Mouse (Mus musculus): ENCODE results near the gene Ccdc91.
A peak's percentile ranks its signal among the peaks of the same experiment; 100 is the strongest.

Gene Ccdc91

DNA sequence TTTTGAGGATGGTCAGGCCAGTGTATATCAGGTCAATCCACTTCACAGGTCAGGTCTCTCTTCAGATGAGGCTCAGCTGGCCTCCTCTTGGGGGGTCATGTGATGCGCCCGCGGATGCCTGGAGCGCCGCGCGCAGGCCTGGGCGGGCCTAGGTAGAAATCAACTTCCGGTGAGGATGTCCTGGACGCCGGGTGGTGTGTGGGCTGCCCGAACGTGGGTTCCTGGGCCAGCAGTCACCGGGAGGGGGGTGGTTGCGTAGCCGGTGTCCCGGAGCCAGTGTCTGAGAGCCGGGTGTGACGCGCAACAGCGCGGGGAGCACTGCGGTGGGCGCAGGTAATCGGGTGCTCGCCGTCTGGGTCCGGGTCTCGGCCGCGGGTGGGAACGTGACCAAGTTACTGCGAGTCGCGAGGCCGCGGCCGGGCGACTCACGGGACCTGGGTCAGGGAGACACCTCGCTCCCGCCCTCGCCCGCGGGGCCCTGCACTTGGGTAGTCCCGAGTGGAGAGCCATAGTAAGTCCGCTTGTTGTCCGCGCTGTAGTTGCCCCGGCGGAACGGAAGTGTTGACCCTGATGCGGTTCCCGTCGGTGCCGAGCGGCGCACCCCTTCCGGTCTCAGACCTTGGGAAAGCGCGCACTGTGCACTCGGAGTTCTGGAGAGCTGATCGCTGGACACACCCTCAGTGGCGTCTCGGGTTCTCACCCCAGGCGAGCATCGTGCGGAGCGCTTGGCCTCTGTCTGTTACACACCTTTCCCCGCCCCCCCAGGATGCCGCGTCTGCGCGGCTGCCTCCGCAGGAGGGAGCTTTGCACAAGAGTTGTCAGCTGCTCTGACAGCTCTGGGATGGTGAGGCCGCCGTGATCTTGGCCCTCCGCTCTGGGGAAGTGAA lies at the start of gene Ccdc91:
Gene Ccdc91, plus strand, starts transcription at position 102 of the 887 bp plus-strand sequence.
- DNase-seq (ENCODE audit: low spot score in 2 of 2) = peak; percentile 79 to 94

DNA sequence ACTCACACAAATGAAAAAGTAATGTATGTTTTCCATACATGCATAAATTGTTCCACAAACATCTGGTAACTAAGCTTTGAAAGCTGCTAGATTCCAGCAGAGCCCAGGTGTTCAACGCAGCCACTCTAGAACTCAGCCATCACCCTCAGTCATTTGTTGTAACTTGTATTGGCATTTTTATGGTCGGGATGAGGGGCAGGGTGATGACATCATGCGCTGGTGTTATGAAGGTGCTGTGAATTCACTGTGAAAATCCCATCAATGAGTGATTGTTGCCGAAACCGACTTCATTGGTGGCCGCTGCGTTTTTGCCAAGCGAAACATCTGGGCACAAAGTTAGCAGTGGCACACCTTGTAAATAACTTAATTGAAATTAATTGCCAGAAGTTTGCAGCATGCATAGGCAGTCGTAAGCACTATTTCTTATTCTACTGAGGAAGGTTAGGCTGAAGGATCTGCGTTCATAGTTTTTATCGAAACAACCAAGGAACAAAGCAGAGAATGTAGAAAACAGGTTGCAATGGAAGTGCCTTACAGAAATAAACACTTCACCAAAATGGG lies 48.6 kb upstream of the Ccdc91 start:
- DNase-seq (ENCODE audit: low spot score in 2 of 2) = no peak

DNA sequence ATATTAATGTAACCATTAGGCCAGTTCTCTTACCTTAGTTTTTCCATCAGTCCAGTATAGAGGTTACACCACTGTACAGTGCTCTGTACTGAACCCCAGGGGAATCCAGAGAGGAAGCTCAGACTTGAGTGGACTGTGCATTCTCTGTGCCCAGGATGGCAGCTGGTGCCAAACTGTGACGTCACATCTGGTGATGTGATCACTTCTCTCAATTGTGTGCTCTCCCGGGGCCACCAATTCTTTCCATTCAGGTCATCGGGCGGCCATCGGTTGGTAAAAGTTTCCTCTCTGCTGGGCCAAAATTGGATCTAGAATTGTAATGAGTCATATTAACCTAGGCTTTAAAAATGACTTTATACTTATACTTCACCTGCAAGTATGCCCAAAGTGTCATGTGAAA lies 19.9 kb upstream of the Ccdc91 start:
- DNase-seq (ENCODE audit: low spot score in 2 of 2) = no peak

DNA sequence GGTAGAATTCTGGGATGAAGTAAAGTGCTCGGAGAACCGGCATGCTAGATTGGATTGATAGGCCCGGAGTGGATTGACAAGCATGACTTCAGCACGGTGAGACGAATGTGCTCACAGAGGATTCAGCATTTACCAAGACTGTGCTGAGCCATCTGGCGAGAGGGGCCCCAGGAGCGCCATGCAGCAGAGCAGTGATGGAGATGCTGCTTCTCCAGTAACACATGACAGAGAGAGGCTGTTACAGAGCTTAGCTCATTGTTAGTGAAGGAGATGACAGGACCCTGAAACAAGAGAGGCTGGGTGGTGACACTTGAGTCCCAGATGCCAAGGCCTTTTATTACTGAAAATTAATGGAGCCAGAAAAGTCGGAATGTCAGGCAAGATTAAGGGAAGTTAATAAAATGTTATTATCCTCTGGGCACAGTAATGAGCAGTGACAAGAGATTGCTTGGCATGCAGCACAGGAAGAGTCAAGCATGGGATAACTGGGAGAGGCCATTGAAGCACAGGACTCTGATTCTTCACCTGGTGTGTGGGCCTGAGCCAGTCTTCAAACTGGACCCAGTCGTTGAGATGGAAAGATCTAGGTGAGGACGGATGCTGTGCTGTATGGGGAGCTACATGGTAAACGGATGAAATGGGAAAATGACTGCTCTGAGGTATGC lies 16.9 kb upstream of the Ccdc91 start:
- no peak for DNase-seq (ENCODE audit: low spot score in 2 of 2)

DNA sequence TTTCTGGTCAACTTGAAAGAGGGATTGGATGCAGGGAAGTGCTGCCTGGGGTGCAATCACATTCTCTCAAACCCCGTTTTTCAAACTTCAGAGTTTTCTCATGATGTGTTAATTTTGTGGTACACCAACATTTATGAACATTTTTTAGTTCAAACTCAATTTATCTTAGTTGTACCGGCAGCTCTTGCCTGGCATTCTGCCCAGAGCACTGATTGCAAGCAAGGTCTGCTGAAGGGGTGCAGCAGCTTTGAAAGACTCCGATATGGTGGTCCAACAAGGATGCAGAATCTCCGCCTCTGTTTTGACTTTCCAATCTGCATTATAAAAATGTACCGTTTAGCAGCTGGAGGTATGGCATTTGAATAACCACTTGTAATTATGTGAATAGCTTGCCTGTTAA lies 5.6 kb upstream of the Ccdc91 start:
- no peak for DNase-seq (ENCODE audit: low spot score in 2 of 2)

DNA sequence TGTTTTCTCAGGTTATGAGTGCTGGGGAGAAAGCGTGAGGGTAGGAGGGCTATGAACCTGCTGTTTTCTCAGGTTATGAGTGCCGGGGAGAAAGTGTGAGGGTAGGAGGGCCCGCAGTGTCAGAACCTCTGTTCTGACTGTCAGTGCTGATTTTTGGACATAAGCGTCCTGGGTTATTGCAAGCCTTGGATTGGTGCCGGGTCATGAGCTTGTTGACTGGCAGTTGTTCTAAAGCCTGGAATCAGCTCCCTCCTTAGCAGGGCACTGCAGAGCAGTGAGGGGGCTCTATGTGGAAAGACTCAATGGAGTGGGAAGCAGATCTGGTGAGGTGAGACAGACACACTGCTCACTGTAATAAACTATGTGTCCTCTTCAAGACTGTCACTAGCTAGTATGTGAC lies 5.5 kb downstream of the Ccdc91 start:
- no peak for DNase-seq (ENCODE audit: low spot score in 2 of 2)

DNA sequence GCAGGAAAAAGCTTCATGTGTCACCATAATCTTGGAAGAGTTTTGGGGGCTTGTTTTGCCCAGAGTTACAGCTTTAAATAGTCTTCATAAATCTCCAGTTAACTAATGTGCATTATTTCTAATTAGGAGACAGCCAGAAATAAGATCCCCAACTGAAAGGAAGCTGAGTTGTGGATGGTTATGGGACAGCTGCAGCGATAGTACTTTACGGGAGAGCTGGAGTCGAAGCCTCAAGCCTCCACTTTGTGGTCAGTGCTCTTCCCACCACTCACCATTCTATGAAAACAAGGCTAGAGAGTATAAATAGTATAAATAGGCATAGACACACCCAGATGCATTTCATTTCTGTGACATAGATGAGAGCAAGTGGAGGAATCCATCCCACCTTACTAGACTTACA lies 14.5 kb downstream of the Ccdc91 start:
- DNase-seq (ENCODE audit: low spot score in 2 of 2) = no peak

DNA sequence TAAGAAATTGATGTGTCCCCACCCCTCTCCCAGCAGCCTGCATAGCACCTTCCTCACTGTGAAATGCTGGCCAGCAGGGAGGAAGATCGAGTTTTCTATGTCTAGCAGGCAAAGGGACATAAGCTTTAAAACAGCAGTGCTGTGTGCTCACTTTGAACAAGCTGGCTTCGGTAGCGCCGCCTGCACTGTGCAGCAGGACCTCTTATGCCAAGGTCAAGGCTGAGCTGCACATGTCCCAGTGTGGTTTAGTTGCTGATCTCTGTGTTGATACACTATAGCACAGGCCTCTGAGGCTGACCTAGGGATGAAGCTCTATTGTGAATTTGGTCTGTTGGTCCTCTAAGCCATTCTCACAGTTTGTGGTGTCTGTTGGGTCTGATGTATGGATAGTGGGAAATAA lies 16.9 kb downstream of the Ccdc91 start:
- no peak for DNase-seq (ENCODE audit: low spot score in 2 of 2)

DNA sequence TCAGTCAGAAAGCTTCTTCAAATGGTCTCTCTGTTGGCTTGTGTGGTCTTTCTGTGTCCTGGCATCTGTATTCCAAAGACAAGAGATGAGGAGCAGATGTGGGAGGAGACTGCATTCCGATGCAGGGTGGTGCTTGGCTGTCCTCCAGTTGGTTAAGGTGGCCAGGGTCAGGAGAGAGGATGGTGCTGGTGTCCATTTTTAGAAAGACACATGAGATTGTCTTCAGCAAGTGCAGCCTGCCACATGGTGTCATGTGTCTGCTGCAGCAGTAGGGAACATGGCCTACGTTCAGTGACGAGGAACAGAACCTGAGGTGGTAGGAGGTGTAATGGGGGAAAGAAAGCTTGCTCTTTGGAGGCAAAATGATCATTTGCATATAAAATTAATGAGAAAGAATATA lies 25.8 kb downstream of the Ccdc91 start:
- no peak for DNase-seq (ENCODE audit: low spot score in 2 of 2)

DNA sequence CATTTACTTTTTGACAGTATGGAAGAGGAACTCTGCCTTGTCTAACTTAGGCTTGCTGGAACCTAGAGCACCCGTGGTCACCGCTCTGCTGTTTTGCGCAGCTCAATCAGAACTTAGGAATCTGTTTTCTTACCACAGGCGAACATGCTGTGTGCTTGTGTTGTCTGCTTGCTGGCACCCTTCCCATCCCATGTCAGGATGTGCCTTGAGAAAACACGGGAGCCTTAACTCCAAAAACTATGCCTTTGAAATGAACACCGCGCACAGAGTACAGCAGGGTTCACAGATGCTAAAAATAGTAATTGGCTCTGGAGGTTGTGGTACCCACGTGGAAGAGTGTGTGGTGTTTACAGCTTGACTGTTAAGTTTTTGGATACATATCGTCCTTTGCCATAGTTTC lies 30.4 kb downstream of the Ccdc91 start:
- DNase-seq (ENCODE audit: low spot score in 2 of 2) = no peak

DNA sequence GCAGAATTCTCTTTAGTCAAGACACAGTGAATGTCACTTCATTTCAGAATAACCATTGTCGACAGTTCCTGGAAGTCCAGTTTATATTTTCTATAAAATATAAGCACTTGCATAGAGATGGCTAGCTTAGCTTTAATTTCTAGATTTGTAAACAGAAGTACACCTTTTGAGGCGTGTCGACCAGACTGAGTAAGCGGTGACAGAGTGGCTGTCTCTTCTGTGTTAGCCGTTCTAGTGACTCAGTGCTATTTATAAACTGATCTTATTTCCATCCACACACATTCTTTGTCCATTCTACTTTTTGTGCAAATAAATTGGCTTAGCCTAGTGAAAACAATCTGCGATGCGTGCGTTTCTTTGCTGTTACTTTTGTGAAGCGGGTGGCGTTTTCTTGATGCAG lies 30.9 kb downstream of the Ccdc91 start:
- DNase-seq (ENCODE audit: low spot score in 2 of 2) = no peak

DNA sequence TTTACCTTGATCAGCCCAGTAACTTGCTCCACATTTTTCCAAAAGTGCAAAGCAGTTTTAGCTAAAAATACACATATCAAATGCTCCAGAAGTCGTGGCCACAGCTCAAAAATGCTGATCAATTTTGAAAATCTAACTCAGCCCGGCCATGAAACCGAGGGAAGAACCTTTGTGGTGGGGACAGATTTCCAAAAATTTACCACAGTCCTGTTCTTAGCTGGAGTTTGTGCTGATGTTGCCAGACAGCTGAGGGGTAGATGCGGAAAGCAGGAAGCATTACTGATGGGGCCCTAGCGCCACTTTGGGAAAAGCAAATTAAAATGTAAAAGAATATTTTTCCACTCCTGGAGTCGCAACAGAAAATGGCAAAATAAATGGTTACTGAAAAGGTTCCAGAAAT lies 31.6 kb downstream of the Ccdc91 start:
- DNase-seq (ENCODE audit: low spot score in 2 of 2) = no peak

DNA sequence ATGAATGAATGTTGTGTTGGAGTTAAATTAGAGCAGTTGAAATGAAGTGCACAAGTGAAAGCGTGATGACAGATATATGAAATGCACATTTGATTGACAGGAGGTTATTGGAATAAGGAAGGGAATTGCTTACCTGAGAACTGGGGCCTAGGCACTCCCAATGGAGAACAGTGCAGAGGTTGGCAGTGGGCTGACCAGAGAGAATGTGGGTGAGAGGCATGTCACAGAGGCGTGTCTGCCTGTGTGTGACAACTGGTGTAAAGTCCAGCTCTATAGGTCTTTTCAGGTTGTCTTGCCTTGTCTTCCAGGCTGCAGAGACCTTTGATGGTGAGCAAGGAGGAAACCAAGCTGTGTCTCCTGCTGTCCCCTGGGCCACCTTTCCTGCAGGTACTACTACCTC lies 34.9 kb downstream of the Ccdc91 start:
- no peak for DNase-seq (ENCODE audit: low spot score in 2 of 2)

DNA sequence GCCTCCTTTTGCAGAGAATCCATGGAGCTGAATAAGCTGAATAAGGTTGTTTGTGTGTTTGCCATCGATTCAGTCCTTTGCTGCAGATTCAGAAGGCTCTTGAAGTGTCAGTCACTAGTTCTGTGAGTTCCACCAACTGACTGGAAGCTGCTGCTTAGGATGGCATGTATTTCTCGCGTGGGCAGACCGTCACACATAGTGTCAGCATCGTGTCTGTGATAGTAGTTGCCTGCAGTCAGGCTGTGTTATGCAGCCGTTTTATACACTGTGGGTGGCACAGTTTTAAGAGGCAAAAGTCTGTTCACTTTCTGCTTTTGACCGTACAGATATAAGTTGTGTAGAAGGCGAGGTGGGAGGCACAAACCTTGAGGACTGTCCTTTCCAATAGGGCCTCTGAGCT lies 42.3 kb downstream of the Ccdc91 start:
- DNase-seq (ENCODE audit: low spot score in 2 of 2) = no peak

DNA sequence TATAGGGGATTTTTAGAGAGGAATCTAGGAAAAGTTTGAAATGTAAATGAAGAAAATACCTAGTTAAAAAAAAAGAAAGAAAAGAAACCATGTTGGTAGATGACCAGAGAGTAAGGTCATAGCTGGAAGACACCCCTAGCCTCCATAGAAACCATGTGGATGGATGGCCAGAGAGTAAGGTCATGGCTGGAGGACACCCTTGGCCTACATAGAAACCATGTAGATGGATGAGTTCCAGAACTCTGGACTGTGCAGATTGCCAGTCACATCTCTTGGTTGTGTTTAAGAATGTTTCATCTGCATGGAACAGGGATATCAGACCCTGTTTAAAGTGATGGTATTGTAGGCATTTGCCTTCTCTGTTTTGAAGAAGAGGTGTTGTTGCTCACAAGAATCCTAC lies 49.6 kb downstream of the Ccdc91 start:
- DNase-seq (ENCODE audit: low spot score in 2 of 2) = no peak

DNA sequence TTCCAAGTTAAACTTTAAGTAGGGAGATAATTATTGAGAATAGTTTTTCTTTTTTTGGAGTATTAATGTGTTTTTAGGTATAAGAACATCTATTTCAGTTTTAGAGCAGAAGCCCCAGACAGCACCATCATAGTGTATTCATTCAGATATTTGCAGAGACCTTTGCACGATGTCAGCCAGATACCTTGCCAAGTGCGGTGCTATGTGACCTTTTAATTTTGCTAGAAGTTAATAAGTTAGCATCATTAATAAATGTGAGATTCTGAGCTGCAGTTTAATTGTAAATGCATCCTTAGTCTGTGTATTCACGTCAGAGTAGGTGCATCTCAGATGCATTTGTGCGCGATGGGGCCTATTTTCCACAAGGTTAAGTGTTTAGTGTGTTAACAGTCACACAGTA lies 59.3 kb downstream of the Ccdc91 start:
- no peak for DNase-seq (ENCODE audit: low spot score in 2 of 2)

DNA sequence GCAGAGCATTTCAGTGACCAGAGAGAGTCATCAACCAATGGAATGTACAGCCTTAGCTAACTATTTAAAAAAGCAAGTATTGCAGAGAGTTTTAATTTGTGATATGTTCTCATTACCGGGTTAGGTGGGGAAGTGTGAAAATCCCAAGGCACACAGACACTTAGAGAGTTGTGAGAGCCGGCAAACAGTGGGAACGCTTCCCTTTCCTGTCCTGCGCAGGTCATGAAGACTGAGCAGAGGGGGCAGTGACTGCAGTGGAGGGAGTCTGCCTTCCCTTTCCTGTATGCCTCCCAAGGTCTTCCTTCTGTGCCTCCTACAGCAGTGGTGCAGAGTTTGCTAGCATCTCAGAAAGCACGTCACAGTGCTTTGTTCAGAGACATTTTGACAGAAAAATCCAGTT lies 62.6 kb downstream of the Ccdc91 start:
- no peak for DNase-seq (ENCODE audit: low spot score in 2 of 2)

DNA sequence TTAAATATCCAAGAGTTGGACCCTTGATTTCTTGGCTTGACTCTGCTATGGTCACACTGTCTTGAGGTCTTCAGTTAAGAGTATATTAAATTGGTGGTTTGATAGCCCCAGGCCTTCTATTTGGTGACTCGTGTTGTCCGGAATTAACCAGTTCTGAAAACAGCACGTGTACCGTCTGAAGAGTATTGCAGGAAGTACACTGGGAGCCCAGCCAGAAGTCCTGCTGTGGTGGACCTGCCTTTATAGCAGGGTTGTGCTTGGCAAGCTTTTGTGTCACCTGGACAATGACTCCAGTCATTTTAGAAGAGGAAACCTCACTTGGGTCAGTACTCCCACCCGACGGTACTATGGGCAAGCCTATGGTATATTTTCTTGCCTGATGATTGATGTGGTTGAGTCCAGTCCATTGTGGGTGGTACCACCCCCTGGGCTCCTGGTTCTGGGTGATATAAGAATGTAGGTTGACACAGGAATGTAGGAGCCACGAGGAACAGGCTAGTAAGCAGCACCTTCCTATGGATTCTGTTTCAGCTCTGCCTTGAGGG lies 63.5 kb downstream of the Ccdc91 start:
- DNase-seq (ENCODE audit: low spot score in 2 of 2) = no peak

DNA sequence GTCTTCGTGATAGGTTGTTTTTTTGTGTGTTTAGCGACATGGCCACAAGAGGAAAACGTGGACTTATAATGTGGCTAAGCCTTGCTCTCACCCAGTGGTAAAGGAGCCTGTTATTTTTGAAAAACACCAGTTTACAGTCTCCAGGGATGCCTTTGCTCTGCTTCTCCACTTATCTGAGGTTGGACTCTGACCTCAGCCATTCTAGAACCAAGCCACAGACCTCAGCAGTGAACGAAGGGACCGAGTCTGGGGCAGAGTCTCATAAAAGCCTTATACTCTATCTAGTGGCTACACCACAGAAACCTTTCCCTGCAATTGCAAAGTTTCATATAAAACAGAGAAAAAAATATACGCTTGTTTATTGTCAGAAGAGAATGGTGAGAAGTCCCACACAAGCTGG lies 65.3 kb downstream of the Ccdc91 start:
- no peak for DNase-seq (ENCODE audit: low spot score in 2 of 2)

DNA sequence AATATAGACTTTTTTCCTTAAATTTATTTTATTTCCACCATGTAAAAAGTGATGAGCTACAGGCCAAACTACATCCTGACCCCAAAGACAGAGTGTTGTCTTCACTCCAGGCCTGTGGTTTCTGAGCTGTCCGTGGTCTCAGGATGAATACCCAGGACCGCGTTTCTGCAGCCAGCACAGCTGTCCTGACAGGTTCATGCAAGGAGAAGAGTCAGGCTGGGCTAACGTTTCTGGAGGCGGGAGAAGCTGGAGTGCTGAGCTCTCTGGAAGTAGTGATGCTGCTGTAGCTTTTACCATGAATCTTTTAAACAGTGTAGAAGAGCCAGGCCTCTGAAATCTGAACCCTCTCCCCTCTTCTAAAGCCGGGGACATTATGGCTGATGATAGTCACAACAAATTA lies 80.0 kb downstream of the Ccdc91 start:
- DNase-seq (ENCODE audit: low spot score in 2 of 2) = no peak

DNA sequence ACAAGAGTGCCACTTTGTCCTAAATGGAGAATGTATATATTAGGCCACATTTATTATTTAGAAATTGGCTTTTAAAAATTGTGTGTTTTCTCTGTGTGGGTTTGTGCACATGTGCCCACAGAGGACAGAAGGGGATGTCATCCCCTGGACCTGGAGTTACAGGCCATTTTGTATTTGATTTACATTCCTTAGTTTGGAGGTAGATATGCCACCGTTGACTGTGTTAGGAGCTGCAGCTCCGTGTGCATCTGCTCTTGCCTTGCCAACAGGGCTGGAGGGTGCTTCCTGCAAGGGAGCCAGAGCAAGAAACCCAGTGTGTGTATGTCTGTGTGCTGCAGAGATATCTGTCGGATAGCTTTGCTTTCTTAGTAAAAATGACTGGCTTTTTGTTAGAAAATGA lies 83.7 kb downstream of the Ccdc91 start:
- no peak for DNase-seq (ENCODE audit: low spot score in 2 of 2)

DNA sequence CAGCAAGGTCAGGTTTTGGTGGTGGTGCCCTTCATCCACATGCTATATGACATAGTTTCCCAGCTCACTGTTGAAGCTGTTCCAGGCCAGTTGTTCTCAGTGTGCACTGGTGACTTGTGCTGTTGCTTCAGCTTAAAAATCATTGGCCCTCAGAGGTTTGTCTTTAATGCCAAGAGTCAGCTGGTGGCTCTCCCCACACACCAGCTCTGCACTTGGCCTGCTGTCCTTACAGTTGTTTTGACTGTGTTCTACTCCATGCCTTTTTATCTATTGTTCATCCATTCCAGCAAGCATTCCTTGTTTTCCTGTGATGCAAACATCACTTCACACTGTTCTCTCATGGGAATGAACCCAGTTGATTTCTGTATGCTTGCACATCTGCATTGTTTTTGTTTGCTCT lies 84.8 kb downstream of the Ccdc91 start:
- no peak for DNase-seq (ENCODE audit: low spot score in 2 of 2)

DNA sequence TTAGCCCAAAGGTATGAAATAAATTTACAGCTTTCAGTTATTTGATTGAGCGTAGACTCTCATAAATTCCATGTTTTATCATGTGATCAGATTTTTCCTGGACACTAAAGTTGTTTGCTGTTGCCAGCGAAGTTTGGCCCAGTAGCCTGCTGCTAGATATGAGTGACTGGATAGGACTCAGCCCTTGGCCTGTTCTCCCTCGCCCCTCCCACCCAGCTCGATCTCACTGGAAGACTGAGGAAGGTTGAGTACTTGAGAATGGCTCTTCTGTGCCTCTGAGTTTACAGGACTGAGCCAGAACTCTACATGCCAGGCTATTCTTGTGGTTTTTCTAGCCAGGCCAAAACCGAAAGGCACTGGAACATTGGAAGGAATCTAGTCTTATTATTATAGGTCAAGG lies 93.6 kb downstream of the Ccdc91 start:
- DNase-seq (ENCODE audit: low spot score in 2 of 2) = no peak

Data from cerebellum, postnatal 4 days (tissue).